In the genomic region with DNA sequence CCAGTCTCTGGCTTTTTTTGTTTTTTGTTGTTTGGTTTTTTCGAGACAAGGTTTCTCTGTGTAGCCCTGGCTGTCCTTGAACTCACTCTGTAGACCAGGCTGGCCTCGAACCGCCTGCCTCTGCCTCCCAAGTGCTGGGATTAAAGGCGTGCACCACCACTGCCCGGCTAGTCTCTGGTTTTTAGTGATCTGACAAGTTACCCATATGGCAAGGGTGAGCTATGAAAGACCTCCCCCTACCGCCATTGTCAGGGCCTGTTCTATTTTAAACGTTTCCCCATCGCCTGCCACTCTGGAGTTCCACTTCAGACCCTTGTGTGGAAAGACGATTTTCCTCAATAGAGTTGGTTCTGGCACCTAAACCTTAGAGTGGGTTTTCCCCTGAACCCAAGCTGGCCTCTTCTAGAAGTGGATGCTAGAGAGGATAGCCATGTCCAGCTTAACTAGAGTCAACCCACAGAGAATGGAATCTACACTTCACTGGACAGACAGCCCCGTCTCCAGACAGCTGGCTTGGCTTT, we compare ENCODE assay signal across 8 mouse cellular contexts. TPM values are rescaled to one million over a fixed set of nuclear protein-coding genes. Genes with fewer than 3 reads are reported as not detected.
DNase-seq lines count a peak whose midpoint lies in the region; ATAC-seq and TF ChIP-seq lines count a peak whose summit lies in the region.

No protein-coding gene starts in this region.

- H3K4me2 ChIP-seq in forebrain, postnatal 0 days (ENCODE audit: low read depth), result peak overlapping the region; percentile 73
- H3K4me2 ChIP-seq in lung, postnatal 0 days (replicated peaks; ENCODE audit: low read depth, low read length), result peak overlapping the region; percentile 53

- no peak for ATAC-seq in forebrain, postnatal 0 days
- ATAC-seq in lung, postnatal 0 days, result no peak

- peaks cover 6 to 13% of the 10 kb centered on the region in 2 experiments for H3K4me1 ChIP-seq in MEL (ENCODE audit: control insufficient read depth in 1 of 2, insufficient read depth in 2 of 2, low read length in 2 of 2)
- H3K4me1 ChIP-seq in forebrain, postnatal 0 days (ENCODE audit: insufficient read depth), result peaks cover 22% of the 10 kb centered on the region
- peaks cover 4% of the 10 kb centered on the region; the same call in 1 of the 2 replicates for H3K4me1 ChIP-seq in lung, postnatal 0 days (ENCODE audit: insufficient read depth, low read depth, low read length)

- TF ChIP-seq RAD21 in MEL (IDR thresholded peaks at IDR 0.05; ENCODE audit: low read depth, low read length), result no peak

- H3K79me2 ChIP-seq in MEL (ENCODE audit: control insufficient read depth, insufficient read depth, low read length, poor library complexity), result peaks cover 41% of the 10 kb centered on the region

- DNase-seq in kidney, adult 9 months, result peak; percentile 21
- DNase-seq in kidney, postnatal 10 days, result no peak
- peak; percentile 50 for DNase-seq in MEL (ENCODE audit: low read depth, low spot score)
- no peak for DNase-seq in forebrain, postnatal 0 days
- peak; percentile 46 for DNase-seq in lung, postnatal 0 days (ENCODE audit: low spot score)
- no peak for DNase-seq in right cerebral cortex, postnatal 10 days (ENCODE audit: low spot score in 2 of 2)
- no peak for DNase-seq in layer of hippocampus, adult 18-20 months (ENCODE audit: low spot score in 2 of 2)
- DNase-seq in gastrocnemius, postnatal 10 days, result no peak

- H3K36me3 ChIP-seq in MEL (ENCODE audit: control insufficient read depth in 1 of 2, insufficient read depth in 2 of 2, low read length in 2 of 2), result peaks cover 0 to 31% of the 10 kb centered on the region in 2 experiments; a peak in 3 of 4 replicates
- 0 out of 2 replicates have a peak, but pooled peaks cover 4% of the 10 kb centered on the region for H3K36me3 ChIP-seq in forebrain, postnatal 0 days (ENCODE audit: insufficient read depth)
- no peaks in the 10 kb centered on the region for H3K36me3 ChIP-seq in lung, postnatal 0 days (ENCODE audit: insufficient read depth, low read length)

- peak overlapping the region; percentile 66 to 79 for H3K4me3 ChIP-seq in MEL (ENCODE audit: control insufficient read depth in 1 of 2, insufficient read depth in 1 of 2, low read depth in 2 of 2, low read length in 2 of 2)
- H3K4me3 ChIP-seq in forebrain, postnatal 0 days (ENCODE audit: low read depth, low read length), result peak overlapping the region; percentile 77
- peak overlapping the region; percentile 59 for H3K4me3 ChIP-seq in lung, postnatal 0 days (ENCODE audit: low read depth, low read length)

- no peaks in the 10 kb centered on the region for H3K27me3 ChIP-seq in MEL (ENCODE audit: control insufficient read depth in 1 of 2, insufficient read depth in 2 of 2, low read length in 2 of 2)
- no peaks in the 10 kb centered on the region for H3K27me3 ChIP-seq in forebrain, postnatal 0 days (ENCODE audit: insufficient read depth, low read length)
- no peaks in the 10 kb centered on the region for H3K27me3 ChIP-seq in lung, postnatal 0 days (replicated peaks; ENCODE audit: insufficient read depth, low read length)

- peak overlapping the region; percentile 63; the same call in 1 of the 2 replicates for H3K27ac ChIP-seq in MEL (ENCODE audit: control insufficient read depth, low read depth, low read length)
- H3K27ac ChIP-seq in forebrain, postnatal 0 days (ENCODE audit: low read depth, low read length), result peak overlapping the region; percentile 92
- peak overlapping the region; percentile 86; the same call in 1 of the 2 replicates for H3K27ac ChIP-seq in lung, postnatal 0 days (ENCODE audit: low read length)

- TF ChIP-seq POLR2A in MEL (IDR thresholded peaks at IDR 0.05; ENCODE audit: control insufficient read depth in 1 of 2, insufficient read depth in 1 of 2, low read depth in 1 of 2, low read length in 2 of 2, poor library complexity in 1 of 2), result no peak

- no peaks in the 10 kb centered on the region for H3K9me3 ChIP-seq in MEL (replicated peaks; ENCODE audit: insufficient read depth, low read length)
- H3K9me3 ChIP-seq in forebrain, postnatal 0 days (ENCODE audit: low read length), result no peaks in the 10 kb centered on the region
- H3K9me3 ChIP-seq in lung, postnatal 0 days (ENCODE audit: low read length), result no peaks in the 10 kb centered on the region

- TF ChIP-seq EP300 in MEL (IDR thresholded peaks at IDR 0.05; ENCODE audit: low read depth in 1 of 2, low read length in 2 of 2), result no peak
- TF ChIP-seq EP300 in lung, postnatal 0 days (IDR thresholded peaks at IDR 0.05), result no peak

- TF ChIP-seq CTCF in MEL (IDR thresholded peaks at IDR 0.05 in 2 of 3, conservative IDR thresholded peaks at IDR 0.05 in 1 of 3; ENCODE audit: control insufficient read depth in 1 of 3, insufficient read depth in 1 of 3, low read depth in 2 of 3, low read length in 3 of 3, poor library complexity in 1 of 3, severe bottlenecking in 1 of 3), result no peak
- TF ChIP-seq CTCF in forebrain, postnatal 0 days (IDR thresholded peaks at IDR 0.05; ENCODE audit: low read depth), result no peak
- 0 out of 2 replicates have a peak, but pooled peaks have one; percentile 6 for TF ChIP-seq CTCF in lung, postnatal 0 days (IDR thresholded peaks at IDR 0.05)

- WGBS in forebrain, postnatal 0 days, result 26% methylated on average over 10 of the region's 10 CpGs
- 17% methylated on average over 10 of the region's 10 CpGs for WGBS in lung, postnatal 0 days

- H3K9ac ChIP-seq in MEL (ENCODE audit: control insufficient read depth, low read depth, low read length, poor library complexity, severe bottlenecking), result peak overlapping the region; percentile 85
- H3K9ac ChIP-seq in forebrain, postnatal 0 days, result peak overlapping the region; percentile 78
- H3K9ac ChIP-seq in lung, postnatal 0 days (replicated peaks; ENCODE audit: low read depth), result peak overlapping the region; percentile 24

TF ChIP-seq in MEL, 35 proteins besides CTCF, POLR2A, EP300 and RAD21 (continues in another document):
- no peak for TF ChIP-seq MAFK (IDR thresholded peaks at IDR 0.05; ENCODE audit: borderline replicate concordance, low read depth, low read length)
- TF ChIP-seq SMC3 (IDR thresholded peaks at IDR 0.05; ENCODE audit: low read depth, low read length), result no peak
- 0 out of 2 replicates have a peak, but pooled peaks have one; percentile 23 for TF ChIP-seq MXI1 (IDR thresholded peaks at IDR 0.05; ENCODE audit: low read depth, low read length)
- TF ChIP-seq USF1 (IDR thresholded peaks at IDR 0.05; ENCODE audit: low read depth, low read length), result no peak
- no peak for TF ChIP-seq GABPA (IDR thresholded peaks at IDR 0.05; ENCODE audit: low read depth, low read length)
- TF ChIP-seq MYB (IDR thresholded peaks at IDR 0.05; ENCODE audit: low read depth, low read length), result no peak
- 0 out of 2 replicates have a peak, but pooled peaks have one; percentile 18 for TF ChIP-seq BHLHE40 (IDR thresholded peaks at IDR 0.05; ENCODE audit: borderline replicate concordance, low read depth, low read length)
- no peak for TF ChIP-seq KAT2A (conservative IDR thresholded peaks at IDR 0.05; ENCODE audit: low read depth, low read length)
- TF ChIP-seq MAZ (IDR thresholded peaks at IDR 0.05; ENCODE audit: low read depth, low read length), result 0 out of 2 replicates have a peak, but pooled peaks have one; percentile 5
- no peak for TF ChIP-seq USF2 (IDR thresholded peaks at IDR 0.05; ENCODE audit: borderline replicate concordance in 1 of 2, insufficient read depth in 1 of 2, low read depth in 1 of 2, low read length in 2 of 2)
- TF ChIP-seq ZMIZ1 (IDR thresholded peaks at IDR 0.05; ENCODE audit: low read depth, low read length), result no peak
- no peak; the same call in 1 of the 2 replicates for TF ChIP-seq ETS1 (IDR thresholded peaks at IDR 0.05; ENCODE audit: low read depth, low read length)
- no peak for TF ChIP-seq TCF12 (IDR thresholded peaks at IDR 0.05; ENCODE audit: low read depth, low read length)

RNA-seq across cellular contexts. Expression of gene Oser1, which starts 4.1 kb away (rescaled TPM):
- total RNA-seq in MEL (2012; rRNA removed), result 42.3 and 43.8 TPM in 2 replicates
- 10 to 100 TPM in 1 of 2 experiments, not detected in 1; 53.9 TPM for polyA plus RNA-seq in MEL (2012; ENCODE audit: insufficient read depth in 1 of 2, insufficient read length in 2 of 2, low read depth in 1 of 2, low replicate concordance in 2 of 2, missing spikeins in 1 of 2)
- 25.2 and 26.6 TPM in 2 replicates for total RNA-seq in forebrain, postnatal 0 days (2014; rRNA removed)
- 52.4 and 57.3 TPM in 2 replicates for polyA plus RNA-seq in forebrain, postnatal 0 days (2015; fragmentation: Nextera tagmentation; extraction: Ambion mirVana)
- 73.8 and 74.6 TPM in 2 replicates for polyA plus RNA-seq in lung, postnatal 0 days (2015; fragmentation: Nextera tagmentation; extraction: Ambion mirVana)
- total RNA-seq in layer of hippocampus, adult 18-20 months (2021), result 10 to 100 TPM; 20.2 to 21.4 TPM
- total RNA-seq in gastrocnemius, postnatal 10 days (2021), result 10 to 100 TPM; 23.6 to 26.5 TPM

RNA-seq across cellular contexts. Expression of gene Gdap1l1, which starts 17.9 kb away (rescaled TPM):
- total RNA-seq in MEL (2012; rRNA removed), result not detected in 2 replicates
- polyA plus RNA-seq in MEL (2012; ENCODE audit: insufficient read depth in 1 of 2, insufficient read length in 2 of 2, low read depth in 1 of 2, low replicate concordance in 2 of 2, missing spikeins in 1 of 2), result not detected
- 95.2 and 106 TPM in 2 replicates for total RNA-seq in forebrain, postnatal 0 days (2014; rRNA removed)
- 123 and 134 TPM in 2 replicates for polyA plus RNA-seq in forebrain, postnatal 0 days (2015; fragmentation: Nextera tagmentation; extraction: Ambion mirVana)
- 0.37 and 0.43 TPM in 2 replicates for polyA plus RNA-seq in lung, postnatal 0 days (2015; fragmentation: Nextera tagmentation; extraction: Ambion mirVana)
- total RNA-seq in layer of hippocampus, adult 18-20 months (2021), result 10 to 100 TPM; 68.2 to 78.1 TPM
- under 1 TPM; 0.14 to 0.34 TPM for total RNA-seq in gastrocnemius, postnatal 10 days (2021)

RNA-seq across cellular contexts. Expression of gene Jph2, which starts 22.6 kb away (rescaled TPM):
- total RNA-seq in MEL (2012; rRNA removed), result 0.03 and 0.04 TPM in 2 replicates
- polyA plus RNA-seq in MEL (2012; ENCODE audit: insufficient read depth in 1 of 2, insufficient read length in 2 of 2, low read depth in 1 of 2, low replicate concordance in 2 of 2, missing spikeins in 1 of 2), result under 1 TPM in 1 of 2 experiments, not detected in 1; 0.19 TPM
- total RNA-seq in forebrain, postnatal 0 days (2014; rRNA removed), result 0.69 and 1.9 TPM in 2 replicates
- polyA plus RNA-seq in forebrain, postnatal 0 days (2015; fragmentation: Nextera tagmentation; extraction: Ambion mirVana), result 0.40 and 0.82 TPM in 2 replicates
- polyA plus RNA-seq in lung, postnatal 0 days (2015; fragmentation: Nextera tagmentation; extraction: Ambion mirVana), result 4.0 and 6.0 TPM in 2 replicates
- under 1 TPM; 0.25 to 0.27 TPM for total RNA-seq in layer of hippocampus, adult 18-20 months (2021)
- 100 to 1,000 TPM; 350 to 362 TPM for total RNA-seq in gastrocnemius, postnatal 10 days (2021)

RNA-seq across cellular contexts. Expression of gene Fitm2, which starts 52.0 kb away (rescaled TPM):
- total RNA-seq in MEL (2012; rRNA removed), result 7.6 and 10.6 TPM in 2 replicates
- 10 to 100 TPM in 1 of 2 experiments, 1 to 10 TPM in 1; 6.6 to 60.9 TPM for polyA plus RNA-seq in MEL (2012; ENCODE audit: insufficient read depth in 1 of 2, insufficient read length in 2 of 2, low read depth in 1 of 2, low replicate concordance in 2 of 2, missing spikeins in 1 of 2)
- 16.2 and 25.8 TPM in 2 replicates for total RNA-seq in forebrain, postnatal 0 days (2014; rRNA removed)
- polyA plus RNA-seq in forebrain, postnatal 0 days (2015; fragmentation: Nextera tagmentation; extraction: Ambion mirVana), result 8.9 and 11.7 TPM in 2 replicates
- 18.6 and 22.5 TPM in 2 replicates for polyA plus RNA-seq in lung, postnatal 0 days (2015; fragmentation: Nextera tagmentation; extraction: Ambion mirVana)
- 10 to 100 TPM; 20.1 to 21.9 TPM for total RNA-seq in layer of hippocampus, adult 18-20 months (2021)
- 10 to 100 TPM; 32.0 to 35.5 TPM for total RNA-seq in gastrocnemius, postnatal 10 days (2021)

Comparison
In these comparisons a context has a peak if more than half of its experiments do, and no peak if none do; other contexts are left out.
1. DNase-seq: peak in kidney, adult 9 months (single experiment), MEL (single experiment) and lung, postnatal 0 days (single experiment); none in kidney, postnatal 10 days (single experiment), forebrain, postnatal 0 days (single experiment), right cerebral cortex, postnatal 10 days (0 of 2), layer of hippocampus, adult 18-20 months (0 of 2) and gastrocnemius, postnatal 10 days (single experiment).
2. H3K9ac ChIP-seq: peak in every context shown above with its lines; median percentile 85 in MEL; 78 in forebrain, postnatal 0 days; 24 in lung, postnatal 0 days.
3. RNA of gene Gdap1l1, which starts 17.9 kb away (total RNA-seq): 95.2 to 106 TPM in forebrain, postnatal 0 days and 68.2 to 78.1 TPM in layer of hippocampus, adult 18-20 months; 0.14 to 0.34 TPM in gastrocnemius, postnatal 10 days and not detected in MEL; every median in the first group is over 10 times any median in the second.
4. RNA of gene Jph2, which starts 22.6 kb away (total RNA-seq): 350 to 362 TPM in gastrocnemius, postnatal 10 days; 0.69 to 1.9 TPM in forebrain, postnatal 0 days, 0.25 to 0.27 TPM in layer of hippocampus, adult 18-20 months and 0.03 to 0.04 TPM in MEL; every median in the first group is over 100 times any median in the second.
5. Peak in every context shown above with its lines, with median percentiles within 50 percentile points of each other: H3K27ac ChIP-seq and H3K4me3 ChIP-seq.